Mouse (Mus musculus): ENCODE data around the gene Tmod2.

The Tmod2 gene

DNA sequence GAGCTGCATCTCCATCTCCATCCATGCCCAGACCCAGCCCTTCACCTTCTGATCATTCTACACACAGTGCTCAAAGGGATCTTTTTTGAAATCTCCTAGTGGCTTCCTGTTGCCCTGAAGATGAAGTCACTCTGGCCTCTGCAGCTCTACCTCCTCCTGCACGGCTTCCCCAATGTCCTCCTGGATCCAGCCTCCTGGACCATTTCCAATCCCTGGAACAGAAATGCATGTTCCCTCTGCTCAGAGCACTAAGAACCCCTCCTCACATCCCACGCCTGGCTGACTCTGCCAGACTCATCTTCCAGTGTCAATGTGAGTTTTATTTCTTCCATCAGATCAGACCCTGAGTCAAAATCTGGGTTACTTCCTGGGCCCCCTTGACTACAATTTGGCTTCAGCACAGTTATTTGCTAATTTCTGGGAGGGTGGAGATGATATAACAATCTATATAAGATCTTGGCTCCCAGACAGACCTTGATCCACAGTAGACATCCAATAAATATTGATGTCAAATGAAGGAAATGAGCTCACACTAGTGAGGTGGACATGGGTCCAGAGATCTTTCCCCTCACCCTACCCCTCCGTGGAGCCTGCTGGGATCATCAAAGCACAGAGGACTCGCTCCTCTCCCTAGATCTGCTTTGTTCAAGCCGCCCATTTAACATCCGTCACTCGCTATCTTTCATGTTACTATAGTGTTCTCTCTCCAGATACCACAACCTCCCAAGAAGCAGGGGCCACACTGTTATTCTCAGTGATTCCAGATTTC is 10.8 kb downstream of the Tmod2 start:
- peak; percentile 77 for DNase-seq

DNA sequence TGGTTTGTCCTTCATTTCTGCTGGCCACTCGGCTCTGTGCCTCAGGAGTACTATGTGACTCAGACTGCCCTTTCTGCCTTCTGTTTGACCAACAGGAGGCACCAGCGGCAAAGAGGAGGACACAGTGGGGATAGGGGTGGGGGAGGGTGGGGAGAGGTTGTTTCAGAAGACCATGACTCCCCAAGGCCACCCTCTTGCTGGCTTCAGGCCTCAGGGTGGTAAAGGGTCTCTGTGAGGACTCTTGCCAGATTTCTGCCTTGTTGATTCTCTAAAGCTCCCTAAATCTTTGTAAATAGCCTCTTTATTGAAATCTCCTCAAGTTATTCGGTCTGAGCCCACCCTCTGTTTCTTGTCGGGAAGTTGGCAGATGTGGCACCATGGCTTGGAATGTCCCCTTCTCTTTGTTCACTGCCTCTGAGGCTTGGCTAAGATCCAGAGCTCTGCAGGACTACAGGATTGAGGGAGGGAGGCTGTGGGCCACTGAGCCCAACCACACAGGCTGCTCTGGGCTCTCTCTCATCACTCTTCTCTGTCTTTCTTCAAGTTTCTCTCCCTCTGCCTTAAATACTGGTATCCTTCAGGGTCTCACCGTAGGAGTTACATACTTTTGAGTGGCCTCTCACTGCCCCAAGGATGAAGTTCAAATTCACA is 11.8 kb downstream of the Tmod2 start:
- DNase-seq = peak; percentile 71

DNA sequence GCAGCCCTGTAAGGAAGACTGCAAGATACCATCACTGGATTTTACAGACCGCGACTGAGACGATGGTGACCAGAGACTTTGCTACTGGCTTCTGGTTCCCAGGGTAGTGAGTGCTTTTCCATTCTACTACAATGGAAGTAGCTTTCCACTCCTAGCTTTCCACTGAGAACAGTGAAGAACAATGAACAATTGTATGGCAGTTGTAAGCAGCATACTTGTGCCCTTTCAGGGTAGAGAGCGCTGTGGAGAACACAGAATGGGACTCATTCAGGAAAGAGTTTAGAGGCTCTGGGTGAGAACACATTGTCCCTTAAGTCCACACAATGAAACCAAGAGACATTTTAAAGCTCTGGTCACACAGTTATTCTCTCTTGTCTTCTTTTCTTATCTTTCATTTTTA is 13.5 kb downstream of the Tmod2 start:
- DNase-seq = no peak

DNA sequence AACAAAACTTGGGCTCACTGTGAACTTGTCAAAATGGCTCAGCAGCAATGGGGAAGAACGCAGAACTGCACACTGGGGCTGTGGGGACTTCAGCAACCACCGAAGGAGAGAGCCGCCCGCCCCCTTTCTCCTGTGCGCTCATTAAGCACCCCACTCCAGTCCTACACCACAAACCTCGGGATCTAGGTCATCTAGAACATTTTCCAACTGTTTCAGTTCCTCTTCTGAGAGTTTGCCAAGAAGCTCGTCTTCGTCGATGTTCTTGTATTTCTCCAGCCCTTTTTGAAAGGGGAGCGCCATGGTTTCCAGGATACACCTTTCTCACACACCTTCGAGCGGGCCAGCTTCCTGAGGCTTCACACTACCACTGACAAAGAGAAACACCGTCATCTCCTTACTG is 14.1 kb downstream of the Tmod2 start:
- DNase-seq = no peak

DNA sequence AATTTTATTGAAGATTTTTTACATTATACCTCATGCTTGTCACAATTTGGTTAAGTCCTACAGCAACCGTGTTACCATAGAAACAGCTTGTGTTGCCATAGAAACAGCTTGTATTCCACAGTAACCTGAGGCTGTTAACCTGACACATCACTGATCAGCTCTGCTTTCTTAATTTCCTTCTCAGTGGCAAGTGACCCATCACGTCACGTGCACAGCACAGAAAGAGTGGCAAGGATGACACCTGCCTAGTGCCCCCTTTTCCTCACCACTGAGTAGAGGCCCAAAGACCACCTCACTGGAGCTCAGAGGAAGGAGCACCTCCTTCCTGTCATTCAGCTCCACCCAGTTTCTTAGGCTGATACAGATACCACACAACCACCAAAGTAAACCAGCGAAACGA is 17.6 kb downstream of the Tmod2 start:
- DNase-seq = peak; percentile 40

DNA sequence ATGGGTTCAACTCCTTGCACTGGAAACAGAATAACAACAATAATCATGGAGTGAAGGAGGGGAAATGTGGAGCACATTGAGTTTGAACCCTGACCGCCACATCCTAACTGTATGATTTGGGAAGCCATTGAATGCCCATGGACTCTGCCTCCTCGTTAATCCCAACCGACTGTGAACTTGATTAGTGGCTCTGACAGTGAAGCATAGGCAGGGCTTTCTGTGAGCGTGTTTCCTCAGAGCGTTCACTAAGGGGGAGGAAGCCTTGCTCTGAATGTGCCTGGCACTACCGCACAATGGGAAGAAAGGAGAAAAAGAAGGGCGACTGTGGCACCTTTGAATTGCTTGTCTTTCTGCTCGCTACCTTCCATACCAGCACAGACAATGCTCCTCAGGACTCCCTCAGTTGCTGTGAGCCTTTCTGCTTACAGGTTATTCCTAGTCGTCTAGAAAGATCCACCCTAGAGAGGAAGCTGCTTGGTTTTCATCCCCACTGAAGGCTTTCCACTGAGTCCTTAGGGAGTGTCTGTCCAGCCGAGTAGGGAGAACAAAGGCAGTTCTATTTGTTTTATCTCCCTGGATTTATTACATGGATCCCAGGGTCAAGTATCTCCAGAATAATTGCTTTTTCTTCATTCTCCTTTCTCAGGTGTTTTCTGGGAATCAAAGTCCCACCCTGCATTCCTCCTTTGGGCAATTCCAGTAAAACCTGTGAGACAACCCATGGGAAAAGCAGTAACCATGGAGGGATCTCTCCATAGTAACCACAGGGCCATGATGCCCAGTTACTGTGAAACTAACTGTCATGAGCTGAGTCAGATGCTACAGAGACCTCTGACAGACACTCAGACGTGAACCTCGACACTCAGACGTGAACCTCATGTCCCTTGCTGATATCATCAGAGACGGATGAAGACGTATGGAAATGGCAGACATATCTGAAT is 21.0 kb downstream of the Tmod2 start:
- DNase-seq = no peak

DNA sequence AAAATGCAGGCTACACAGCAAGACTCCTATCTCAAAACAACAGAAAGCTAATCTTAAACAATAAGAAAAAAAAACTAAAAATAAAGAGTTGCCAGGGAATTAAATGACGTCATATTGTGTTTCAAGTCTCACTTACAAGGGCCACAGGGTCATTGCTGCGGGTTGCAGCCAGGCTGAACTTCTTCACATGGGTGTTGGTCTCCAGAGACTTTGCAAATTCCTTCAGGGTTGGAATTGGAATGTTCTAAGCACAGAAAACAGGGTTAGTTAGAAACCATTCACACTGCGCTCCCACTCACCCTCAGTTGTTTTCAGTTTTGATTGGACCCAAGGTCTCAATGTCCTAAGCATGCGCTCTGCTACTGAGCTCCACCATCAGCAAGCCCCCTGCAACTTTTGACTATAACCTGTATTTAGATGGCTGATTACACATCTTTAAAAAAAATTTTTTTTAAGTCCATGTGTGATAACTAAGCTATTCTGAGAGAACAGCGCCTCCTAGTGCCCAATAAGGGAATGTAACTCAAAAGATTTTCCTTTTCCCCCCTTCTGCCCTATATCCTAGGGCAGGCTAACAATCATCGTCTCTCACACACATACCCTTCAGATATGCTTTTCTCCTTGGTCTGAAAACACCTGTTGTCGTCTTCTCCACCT is 29.3 kb downstream of the Tmod2 start:
- DNase-seq = no peak

DNA sequence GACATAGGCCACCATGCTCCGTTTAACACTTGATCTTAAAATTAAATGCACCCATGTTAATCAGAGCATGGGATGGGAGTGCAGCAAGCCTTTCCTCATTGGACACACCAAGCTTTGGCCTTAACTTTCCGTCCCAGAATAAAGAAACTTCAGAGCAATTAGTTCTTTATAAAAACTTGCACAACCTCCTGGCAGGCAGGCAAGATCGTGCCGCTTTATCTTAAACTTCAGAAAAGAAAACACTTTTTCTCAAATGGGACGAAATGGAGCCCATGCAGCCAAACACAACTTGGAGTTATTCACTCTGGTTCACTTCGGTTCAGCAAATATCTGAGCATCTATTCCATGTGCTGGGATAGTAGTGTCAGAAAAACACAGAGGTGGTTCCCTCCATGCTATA is 31.8 kb downstream of the Tmod2 start:
- no peak for DNase-seq

DNA sequence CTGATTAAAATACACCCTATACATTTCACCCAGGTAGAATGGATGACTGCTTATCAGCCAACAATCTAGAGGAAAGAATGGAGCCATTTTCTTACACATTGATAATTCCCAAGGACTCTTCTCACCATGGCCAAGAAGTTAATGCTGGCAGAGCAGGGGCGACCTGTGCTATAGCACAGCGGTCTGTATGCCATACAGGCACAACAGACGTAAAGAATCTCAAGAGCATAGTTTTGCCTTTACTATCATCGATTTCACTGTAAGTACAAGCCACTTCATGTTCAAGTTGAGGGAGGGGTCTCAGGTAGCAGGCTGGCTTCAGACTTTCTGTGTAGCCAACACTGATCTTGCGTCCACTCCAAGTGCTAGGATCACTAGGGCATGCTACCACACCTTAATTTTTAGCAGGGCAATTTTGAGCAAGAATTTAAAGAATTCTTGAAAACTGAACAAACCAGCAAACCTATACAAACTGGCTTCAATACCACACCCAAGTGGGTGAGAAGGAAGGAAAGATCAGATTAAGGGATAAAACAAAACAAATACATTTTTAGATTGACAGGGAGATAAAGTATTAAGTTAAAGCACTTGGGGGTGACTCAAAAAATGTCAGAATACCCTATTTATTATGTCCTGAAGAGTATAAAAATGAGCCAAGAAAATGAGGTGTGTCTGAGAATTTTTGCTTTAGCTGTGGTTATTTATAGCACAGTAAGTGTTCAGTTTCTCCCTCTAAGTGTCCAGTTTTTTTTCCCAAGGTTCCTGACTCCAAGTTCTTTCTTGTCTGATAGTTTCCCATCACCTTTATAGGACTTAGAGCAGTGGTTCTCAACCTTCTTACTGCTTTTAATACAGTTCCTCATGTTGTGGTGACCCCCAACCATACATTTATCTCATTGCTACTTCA is 39.8 kb downstream of the Tmod2 start:
- no peak for DNase-seq

DNA sequence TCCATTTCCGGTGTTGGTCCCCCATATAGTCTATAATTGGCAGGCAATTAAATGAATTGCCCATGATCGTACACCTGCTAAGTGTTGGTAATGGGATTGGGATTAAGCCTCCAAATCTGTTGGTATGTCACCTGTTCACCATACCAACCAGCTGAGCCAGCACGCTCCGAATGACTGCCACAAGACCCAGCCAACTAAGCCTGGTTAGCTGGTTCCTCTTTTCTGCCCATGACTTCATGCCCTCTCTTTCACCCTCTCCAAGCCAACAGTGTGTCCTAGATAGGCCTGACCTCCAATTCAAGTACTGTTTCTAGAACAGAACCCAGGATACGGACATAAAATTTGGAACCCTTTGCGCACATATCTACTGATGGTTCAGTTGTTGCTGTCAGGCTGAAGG is 42.7 kb downstream of the Tmod2 start:
- DNase-seq = no peak

DNA sequence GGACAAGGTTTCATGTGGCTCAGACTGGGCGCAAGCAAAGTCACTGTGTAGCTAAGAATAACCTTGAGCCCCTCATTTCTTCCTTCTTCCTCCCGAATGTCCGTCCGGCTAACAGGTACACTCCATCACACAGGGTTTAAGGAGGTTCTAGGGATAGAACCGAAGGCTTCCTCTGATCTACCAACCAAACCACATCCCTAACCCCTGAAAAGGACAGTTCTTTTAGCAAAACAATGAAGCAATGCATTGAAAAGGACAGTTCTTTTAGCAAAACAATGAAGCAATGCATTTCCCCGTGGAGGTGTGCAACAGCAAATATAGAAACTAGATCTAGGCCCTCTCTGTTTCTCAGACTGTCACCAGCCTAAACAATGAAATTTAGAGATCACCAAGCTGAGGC is 46.2 kb downstream of the Tmod2 start:
- DNase-seq = no peak

DNA sequence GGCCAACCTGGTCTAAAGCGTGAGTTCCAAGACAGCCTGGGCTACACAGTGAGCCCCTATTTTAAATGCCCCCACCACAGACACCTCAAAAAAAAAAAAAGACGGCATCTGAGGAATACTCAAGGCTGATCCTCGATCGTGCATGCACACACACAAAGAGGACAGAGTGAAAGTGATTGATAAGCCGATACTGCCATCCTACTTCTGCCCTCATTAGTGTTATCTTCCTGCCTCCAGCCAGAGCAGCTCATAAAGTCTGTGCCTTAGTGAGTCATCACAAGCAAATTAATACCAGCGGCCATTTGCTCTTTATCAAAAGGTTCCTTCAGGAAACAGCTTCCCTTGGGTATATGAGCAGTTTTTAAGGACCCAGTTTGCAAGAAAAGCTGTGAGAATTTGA is 47.5 kb downstream of the Tmod2 start:
- no peak for DNase-seq

DNA sequence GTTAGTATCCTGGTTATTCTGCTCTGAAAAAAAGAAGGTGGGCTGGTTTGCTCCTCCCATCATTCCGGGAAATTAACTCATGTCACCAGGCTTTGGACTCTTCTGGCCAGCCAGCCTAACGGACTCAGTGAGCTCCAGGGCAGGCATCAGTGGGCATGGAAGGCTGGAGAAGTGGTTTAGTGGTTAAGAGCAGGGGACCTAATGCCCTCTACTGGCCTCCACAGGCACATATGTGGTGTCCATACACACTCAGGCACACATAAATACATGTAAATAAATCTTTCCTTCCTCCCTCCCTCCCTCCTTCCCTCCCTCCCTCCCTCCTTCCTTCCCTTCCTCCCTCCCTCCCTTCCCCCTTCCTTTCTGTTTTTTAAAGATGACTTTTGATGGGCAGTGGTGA is 47.9 kb downstream of the Tmod2 start:
- no peak for DNase-seq

DNA sequence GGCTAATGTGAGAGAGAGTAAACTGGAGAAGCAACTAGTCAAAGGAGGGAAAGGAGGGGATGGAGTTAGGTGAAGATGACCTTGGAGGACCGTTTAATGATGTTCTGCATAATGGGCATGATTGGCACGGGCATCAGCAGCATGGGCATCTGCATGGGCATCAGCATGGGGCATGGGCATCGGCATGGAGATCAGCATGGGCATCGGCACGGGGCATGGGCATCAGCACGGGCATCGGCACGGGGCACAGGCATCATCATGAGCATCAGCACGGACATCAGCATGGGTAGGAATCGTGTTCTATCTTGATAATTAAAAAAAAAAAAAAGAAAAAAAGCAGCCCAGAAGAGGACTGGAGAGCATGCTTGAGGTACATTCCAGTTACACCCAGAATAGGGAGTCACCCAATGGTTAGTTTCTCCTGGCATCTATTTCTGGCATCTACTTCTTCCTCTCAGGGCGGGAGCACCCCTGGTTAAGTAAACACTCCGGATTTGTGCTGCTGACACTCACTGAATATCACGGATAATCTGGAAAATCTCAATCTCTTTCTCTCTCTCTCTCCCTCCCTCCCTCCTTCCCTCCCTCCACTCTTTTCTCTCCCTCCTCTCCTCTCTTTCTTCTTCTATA is 50.0 kb downstream of the Tmod2 start:
- DNase-seq = no peak

DNA sequence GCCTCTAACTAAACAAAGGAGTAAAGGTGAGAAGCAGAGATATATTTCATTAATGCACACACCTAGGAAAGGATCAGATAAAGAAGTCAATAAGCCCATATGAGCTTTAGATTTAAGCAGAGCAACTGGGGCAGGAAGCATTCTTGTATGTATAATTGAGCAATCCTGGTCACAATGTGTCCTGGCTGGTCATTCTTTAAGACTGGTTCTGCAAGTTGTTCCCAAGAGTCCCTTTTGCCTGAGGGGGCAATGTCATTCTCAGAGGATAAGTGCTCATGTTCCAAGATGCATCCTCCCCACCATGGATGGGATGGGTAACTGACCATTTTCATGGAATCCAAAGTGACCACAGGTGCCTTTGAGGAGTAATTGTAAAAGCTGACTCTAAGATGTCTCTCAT is 50.8 kb downstream of the Tmod2 start:
- DNase-seq = no peak

DNA sequence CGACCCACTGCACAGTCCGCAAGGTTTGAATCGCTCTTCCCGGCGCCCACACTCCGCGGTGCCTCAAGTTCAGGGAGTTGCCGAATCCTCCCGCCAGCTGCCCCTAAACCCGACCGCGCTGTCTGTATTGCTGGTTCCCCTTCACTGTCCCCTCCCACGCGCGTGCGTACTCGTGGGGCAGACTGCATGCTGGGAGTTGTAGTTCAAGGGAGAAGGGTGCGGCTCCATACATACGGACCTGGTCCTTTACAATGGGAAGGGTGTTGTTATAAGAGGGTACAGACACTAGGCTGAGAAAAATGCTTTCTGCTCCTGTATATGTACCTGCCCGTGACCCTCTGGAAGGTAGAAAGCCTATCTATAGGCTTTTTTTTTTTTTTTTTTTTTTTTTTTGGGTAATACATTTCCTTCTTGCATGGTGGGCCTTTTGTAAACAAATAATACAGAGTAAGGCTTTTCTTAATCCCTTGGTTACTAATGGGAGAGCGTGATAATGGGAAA is 51.6 kb downstream of the Tmod2 start, which contains the start of gene Tmod3:
Tmod3 (minus strand) TSS at position 146 of the 501 bp plus-strand sequence.
- peak; percentile 97 for DNase-seq

DNA sequence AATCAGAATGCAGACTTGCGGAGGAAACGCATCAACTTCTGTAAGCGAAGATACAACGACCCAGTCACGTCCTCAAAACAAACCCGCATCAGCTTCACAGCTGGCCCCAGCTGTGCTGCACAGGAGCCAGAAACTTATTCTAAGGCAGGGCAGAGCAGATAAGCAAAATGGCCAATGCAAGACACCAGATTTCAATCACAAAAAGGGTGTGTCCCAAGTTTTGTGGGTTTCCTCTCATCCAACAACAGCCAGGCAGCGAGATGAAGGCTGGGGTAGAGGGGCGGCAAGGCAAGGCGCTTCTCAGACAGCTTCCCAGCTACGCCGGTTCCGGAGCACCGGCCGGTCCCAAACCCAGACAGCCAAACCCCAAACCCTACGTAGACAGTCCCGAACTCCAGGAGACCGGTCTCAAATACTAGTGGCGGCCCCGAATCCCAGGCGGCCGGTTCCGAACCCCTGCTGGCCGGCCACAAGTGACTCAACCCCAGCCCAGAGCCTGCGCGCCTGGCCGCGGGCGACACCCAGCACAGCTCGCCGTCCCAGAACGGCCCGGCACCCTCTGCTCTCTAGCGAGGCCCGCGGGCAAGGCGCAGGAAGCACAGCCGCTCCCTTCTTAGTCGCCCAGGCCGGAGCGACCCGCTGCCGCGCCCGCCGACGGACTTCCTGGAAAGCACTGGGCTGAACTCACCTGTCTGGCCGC is 52.2 kb downstream of the Tmod2 start:
- no peak for DNase-seq

DNA sequence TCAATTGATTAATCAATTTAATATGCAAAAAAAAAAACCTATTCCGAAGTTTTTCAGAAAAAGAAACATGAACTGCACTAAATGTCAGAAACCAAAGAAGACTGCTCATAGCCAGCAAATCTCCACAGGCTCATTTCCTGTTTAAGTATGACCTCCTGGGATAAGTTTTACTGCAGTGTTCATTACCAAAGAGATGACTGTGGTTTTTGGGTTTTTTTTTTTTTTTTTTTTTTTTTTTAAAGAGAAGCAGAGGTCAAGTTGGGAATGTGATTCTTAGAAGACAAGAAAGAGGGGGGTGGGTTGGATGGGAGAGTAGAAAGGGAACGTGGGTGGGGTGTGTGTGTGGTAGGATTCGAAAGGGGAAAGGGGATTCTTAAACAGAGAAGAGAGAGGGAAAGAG is 52.8 kb downstream of the Tmod2 start:
- DNase-seq = no peak

DNA sequence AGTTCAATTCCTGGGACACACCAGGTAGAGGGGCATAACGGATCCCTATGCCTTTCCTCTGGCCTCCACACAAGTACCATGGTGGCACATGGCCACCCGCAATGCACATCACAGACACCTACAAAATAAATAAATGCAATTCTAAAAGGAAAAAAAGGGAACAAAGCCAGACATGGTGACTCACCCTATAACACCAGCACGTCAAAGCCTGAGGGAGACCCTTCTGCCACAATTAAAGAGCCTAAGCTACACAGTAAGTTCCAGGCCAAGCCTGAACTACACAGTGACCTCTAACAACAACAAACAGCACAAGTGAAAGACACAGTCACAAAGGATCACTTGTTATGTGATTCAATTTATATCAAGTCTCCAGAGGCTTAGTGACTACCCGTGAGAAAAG is 57.4 kb downstream of the Tmod2 start:
- DNase-seq = no peak

DNA sequence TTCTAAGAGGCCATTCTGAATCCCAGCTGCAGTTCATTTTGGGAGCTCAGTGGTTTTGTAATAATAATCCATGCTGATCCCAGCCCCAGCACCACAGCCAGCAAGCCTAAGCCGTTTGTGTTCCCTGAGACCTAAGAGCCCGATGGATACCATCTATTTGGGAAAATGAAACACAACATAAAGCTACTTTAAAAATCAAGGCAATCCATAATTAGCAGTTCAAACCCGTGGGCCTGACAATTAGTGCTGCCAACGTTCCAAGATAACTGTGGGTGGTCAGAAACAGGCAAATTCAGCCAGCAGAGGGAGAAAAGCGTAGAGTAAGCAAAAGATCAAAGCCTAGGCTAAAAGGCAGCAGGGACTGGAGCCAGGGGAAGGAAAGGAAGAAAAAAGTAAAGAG is 59.8 kb downstream of the Tmod2 start:
- no peak for DNase-seq

DNA sequence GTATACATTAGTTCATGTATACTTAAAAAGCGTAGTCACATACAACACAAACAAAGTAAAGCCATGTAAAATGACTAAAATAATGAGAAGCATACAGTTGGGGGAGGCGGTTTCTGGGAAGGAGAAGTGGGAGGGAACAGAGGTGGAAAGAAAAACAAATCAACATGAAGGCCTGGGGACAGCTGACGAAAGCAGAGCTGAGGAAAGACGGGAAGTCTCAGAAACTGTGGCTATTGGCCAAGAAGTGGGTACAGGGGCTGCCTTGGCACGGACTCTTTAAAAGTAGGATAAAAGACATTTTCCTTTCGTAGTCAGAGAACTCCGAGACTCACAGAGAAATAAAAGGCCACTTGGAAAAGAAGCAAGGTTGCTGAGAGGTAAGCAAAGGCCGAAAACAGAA is 62.1 kb downstream of the Tmod2 start:
- no peak for DNase-seq
